Mouse (Mus musculus) fat pad, adult 2 months (tissue): Measurements from ENCODE around the gene Olfr325.

ENCODE experiments used
- DNase-seq: peaks from one replicate; pipeline ENCODE4 v3.0.0-alpha.2; 2011; ENCODE audit warnings: low read depth, low spot score; ENCODE audit errors: extremely low read depth

The Olfr325 gene

GRCm38 (mm10) chr11:58626146-58626545 lies 48.6 kb downstream of the Olfr325 start:
- no peak for DNase-seq

DNA sequence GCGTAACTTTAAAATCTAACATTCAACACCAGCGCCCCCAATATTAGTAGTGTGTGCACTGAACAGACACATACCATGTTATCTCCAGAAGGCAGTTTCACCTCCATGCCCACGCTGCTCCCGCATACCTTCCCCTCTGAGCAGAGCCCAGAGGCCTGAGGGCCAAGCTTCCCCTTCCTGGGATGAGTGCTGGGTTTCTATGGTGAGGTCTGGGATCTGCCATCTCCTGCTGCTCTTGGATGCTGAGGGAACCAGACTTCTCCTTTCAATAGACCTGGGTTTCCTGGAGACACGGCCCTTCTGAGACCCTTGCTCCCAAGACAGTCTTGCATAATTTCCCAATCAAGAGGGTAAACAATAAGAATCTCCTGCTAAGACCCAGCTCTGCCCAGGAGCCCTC lies 52.9 kb downstream of the Olfr325 start, which contains the start of gene Olfr323:
Olfr323 (minus strand) TSS at position 101 of the 400 bp plus-strand sequence.
- DNase-seq = no peak
